Mouse (Mus musculus): ENCODE measurements around the gene Gm47969. TPM values are rescaled to one million over a fixed set of nuclear protein-coding genes. Genes with fewer than 3 reads are reported as not detected.
A peak's percentile ranks its signal among the peaks of the same experiment; 100 is the strongest.

Gm47969 gene
- polyA plus RNA-seq, 1 experiment from 2014 or later: not detected

DNA sequence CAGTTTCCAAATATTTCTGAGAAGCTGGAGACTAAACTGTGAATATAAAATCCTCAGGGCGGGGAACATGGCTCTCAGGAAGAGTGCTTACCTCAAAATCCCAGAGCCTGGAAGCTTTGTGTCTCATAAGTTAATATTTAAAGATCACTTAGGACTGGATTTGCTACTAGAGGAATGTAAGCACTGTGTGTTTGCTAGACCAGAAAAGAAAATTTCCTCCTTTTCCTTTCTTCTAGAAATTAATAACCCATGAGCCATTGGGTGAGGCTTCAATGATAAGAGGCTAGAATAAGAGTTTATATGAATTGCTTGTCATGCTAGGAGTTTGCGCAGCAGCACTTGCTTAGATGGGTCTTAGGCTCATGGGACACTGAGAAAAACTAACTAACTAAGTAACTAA is 40.1 kb downstream of the Gm47969 start:
- no peak overlapping the region for H3K4me3 ChIP-seq (replicated peaks)
- peak; percentile 71 for ATAC-seq (replicated peaks; ENCODE audit: low FRiP score)
- H3K9ac ChIP-seq: no peak overlapping the region
- H3K36me3 ChIP-seq: no peaks in the 10 kb centered on the region
- H3K9me3 ChIP-seq (replicated peaks): no peaks in the 10 kb centered on the region
- H3K4me2 ChIP-seq: no peak overlapping the region
- no peaks in the 10 kb centered on the region for H3K27me3 ChIP-seq
- no peaks in the 10 kb centered on the region for H3K4me1 ChIP-seq
- no peak overlapping the region for H3K27ac ChIP-seq
- WGBS: 70% methylated on average over 2 of the region's 2 CpGs

DNA sequence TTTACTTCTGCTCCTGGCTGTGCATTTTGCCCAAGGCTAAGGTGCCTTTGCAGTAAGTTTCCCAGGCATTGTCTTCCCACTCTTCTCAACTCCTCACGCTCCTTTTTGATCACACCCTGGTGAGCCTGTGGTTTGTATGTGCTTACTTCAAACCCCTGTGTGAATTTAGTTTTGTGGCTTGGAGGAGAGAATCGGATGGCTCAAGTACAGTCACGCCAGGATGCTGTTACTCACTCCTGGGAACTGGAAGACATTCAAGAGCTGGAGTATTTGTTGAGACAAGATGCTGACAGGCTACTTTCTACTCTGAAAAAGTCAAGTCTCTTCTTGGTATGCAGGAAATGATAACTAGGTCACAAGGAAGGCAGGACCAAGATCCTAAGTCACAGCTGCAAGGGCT is 46.5 kb downstream of the Gm47969 start:
- WGBS: 69% methylated on average over 3 of the region's 3 CpGs
- no peaks in the 10 kb centered on the region for H3K36me3 ChIP-seq
- no peak overlapping the region for H3K4me3 ChIP-seq (replicated peaks)
- no peak overlapping the region for H3K9ac ChIP-seq
- H3K27me3 ChIP-seq: no peaks in the 10 kb centered on the region
- H3K27ac ChIP-seq: no peak overlapping the region
- no peak for ATAC-seq (replicated peaks; ENCODE audit: low FRiP score)
- no peak overlapping the region for H3K4me2 ChIP-seq
- H3K9me3 ChIP-seq (replicated peaks): no peaks in the 10 kb centered on the region
- H3K4me1 ChIP-seq: no peaks in the 10 kb centered on the region

Other genes starting within 250 kb of the Gm47969 start
- gene Agfg1, start 205.4 kb upstream of the Gm47969 start, polyA plus RNA-seq (2015; fragmentation: Nextera tagmentation; extraction: Ambion mirVana): 29.7 and 33.0 TPM in 2 replicates
- 0.26 and 0.28 TPM in 2 replicates for gene A030005L19Rik, start 131.6 kb upstream of the Gm47969 start, polyA plus RNA-seq (2015; fragmentation: Nextera tagmentation; extraction: Ambion mirVana)
- not detected in 2 replicates for gene A030014E15Rik, start 120.0 kb upstream of the Gm47969 start, polyA plus RNA-seq (2015; fragmentation: Nextera tagmentation; extraction: Ambion mirVana)
- gene Gm6217, start 113.5 kb upstream of the Gm47969 start, polyA plus RNA-seq (2015; fragmentation: Nextera tagmentation; extraction: Ambion mirVana): not detected in 2 replicates
- gene A030003K21Rik, start 101.5 kb upstream of the Gm47969 start, polyA plus RNA-seq (2015; fragmentation: Nextera tagmentation; extraction: Ambion mirVana): not detected in 2 replicates
- not detected in 2 replicates for gene Gm7544, start 88.9 kb upstream of the Gm47969 start, polyA plus RNA-seq (2015; fragmentation: Nextera tagmentation; extraction: Ambion mirVana)
- gene Gm47955, start 84.6 kb upstream of the Gm47969 start, polyA plus RNA-seq (2015; fragmentation: Nextera tagmentation; extraction: Ambion mirVana): not detected in 2 replicates
- gene Gm47959, start 44.4 kb upstream of the Gm47969 start, polyA plus RNA-seq (2015; fragmentation: Nextera tagmentation; extraction: Ambion mirVana): not detected in 2 replicates
- 1.1 and 1.2 TPM in 2 replicates for gene Slc19a3, start 6.5 kb upstream of the Gm47969 start, polyA plus RNA-seq (2015; fragmentation: Nextera tagmentation; extraction: Ambion mirVana)
- not detected in 2 replicates for gene Krtap28-10, start 2.5 kb upstream of the Gm47969 start, polyA plus RNA-seq (2015; fragmentation: Nextera tagmentation; extraction: Ambion mirVana)
- gene A030005K14Rik, start 14.4 kb downstream of the Gm47969 start, polyA plus RNA-seq (2015; fragmentation: Nextera tagmentation; extraction: Ambion mirVana): not detected in 2 replicates
- gene Krtap28-13, start 16.0 kb downstream of the Gm47969 start, polyA plus RNA-seq (2015; fragmentation: Nextera tagmentation; extraction: Ambion mirVana): not detected in 2 replicates
- gene Ccl20, start 71.8 kb downstream of the Gm47969 start, polyA plus RNA-seq (2015; fragmentation: Nextera tagmentation; extraction: Ambion mirVana): 0.56 and 1.2 TPM in 2 replicates
- 0.33 and 0.38 TPM in 2 replicates for gene Daw1, start 114.8 kb downstream of the Gm47969 start, polyA plus RNA-seq (2015; fragmentation: Nextera tagmentation; extraction: Ambion mirVana)